Mouse (Mus musculus) erythroblast, embryonic 14.5 days (primary cell): ENCODE data around the gene Hc.

Experiments
- GATA1 ChIP-seq: IDR thresholded peaks from 2 replicates; pipeline ENCODE4 v1.6.1; 2012; ENCODE audit warnings: low read length, inconsistent platforms, mixed read lengths
- TAL1 ChIP-seq: IDR thresholded peaks from 3 replicates; pipeline ENCODE4 v1.6.1; 2012; ENCODE audit warnings: low read length, inconsistent platforms, mixed read lengths

DNA sequence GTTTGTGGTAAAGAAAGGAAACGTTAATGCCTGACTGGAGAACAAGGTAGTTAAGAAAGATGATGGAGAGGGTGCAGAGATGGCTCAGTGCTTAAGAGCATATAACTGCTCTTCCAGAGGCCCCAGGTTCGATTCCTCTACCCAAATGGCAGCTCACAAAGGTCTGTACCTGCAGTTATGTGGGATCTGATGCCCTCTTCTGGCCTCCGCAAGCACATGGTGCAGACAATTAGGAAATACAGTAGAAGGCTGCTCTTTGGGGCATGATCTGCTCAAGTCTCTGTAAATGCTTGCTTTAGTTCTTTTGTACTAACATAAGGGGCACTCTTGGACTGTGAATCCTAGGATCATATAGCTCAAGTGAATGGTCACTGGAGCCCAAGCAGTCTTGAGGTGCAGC lies 47.5 kb upstream of the Hc start:
- TF ChIP-seq TAL1 (no peak), GATA1 (no peak)
